Mouse (Mus musculus): ENCODE measurements around the gene Gm20388. TPM values are rescaled to one million over a fixed set of nuclear protein-coding genes. Genes with fewer than 3 reads are reported as not detected.

Gene Gm20388
- polyA plus RNA-seq, 1 experiment from 2014 or later: 4.4 TPM

- Histone ChIP-seq H3K36me3 (peaks cover 66% of the 10 kb centered on the region), H3K4me3 (replicated peaks) (no peak overlapping the region), H3K4me2 (replicated peaks) (no peak overlapping the region), H3K27me3 (no peaks in the 10 kb centered on the region), H3K27ac (no peak overlapping the region), H3K9ac (replicated peaks) (no peak overlapping the region), H3K4me1 (replicated peaks) (no peaks in the 10 kb centered on the region), H3K9me3 (no peaks in the 10 kb centered on the region)
- no peak for ATAC-seq
- WGBS: 81% methylated on average over 4 of the region's 4 CpGs
These were observed 1882.0 kb downstream of the Gm20388 start for GRCm38 (mm10) chr8:121792627-121793026.

- 58% methylated on average over 3 of the region's 3 CpGs for WGBS
- Histone ChIP-seq H3K9ac (replicated peaks) (no peak overlapping the region), H3K4me3 (replicated peaks) (no peak overlapping the region), H3K4me2 (replicated peaks) (no peak overlapping the region), H3K27me3 (no peaks in the 10 kb centered on the region), H3K9me3 (no peaks in the 10 kb centered on the region), H3K27ac (no peak overlapping the region), H3K36me3 (peaks cover 81% of the 10 kb centered on the region), H3K4me1 (replicated peaks) (no peaks in the 10 kb centered on the region)
- ATAC-seq: no peak
These were observed 1883.5 kb downstream of the Gm20388 start for GRCm38 (mm10) chr8:121794151-121794550.

GRCm38 (mm10) chr8:121795461-121795860 is 1884.8 kb downstream of the Gm20388 start:
- Histone ChIP-seq H3K36me3 (peaks cover 85% of the 10 kb centered on the region), H3K4me3 (replicated peaks) (no peak overlapping the region), H3K27me3 (no peaks in the 10 kb centered on the region), H3K4me1 (replicated peaks) (no peaks in the 10 kb centered on the region), H3K4me2 (replicated peaks) (no peak overlapping the region), H3K9ac (replicated peaks) (no peak overlapping the region), H3K9me3 (no peaks in the 10 kb centered on the region), H3K27ac (no peak overlapping the region)
- no peak for ATAC-seq
- 94% methylated on average over 8 of the region's 8 CpGs for WGBS

- H3K9ac ChIP-seq (replicated peaks): no peak overlapping the region
These were observed 1885.8 kb downstream of the Gm20388 start for GRCm38 (mm10) chr8:121796406-121796805.

GRCm38 (mm10) chr8:121798401-121798800 is 1887.8 kb downstream of the Gm20388 start:
- Histone ChIP-seq H3K27ac (no peak overlapping the region), H3K4me3 (replicated peaks) (no peak overlapping the region), H3K36me3 (peaks cover 90% of the 10 kb centered on the region), H3K4me2 (replicated peaks) (no peak overlapping the region), H3K9me3 (no peaks in the 10 kb centered on the region), H3K9ac (replicated peaks) (no peak overlapping the region), H3K4me1 (replicated peaks) (no peaks in the 10 kb centered on the region), H3K27me3 (no peaks in the 10 kb centered on the region)
- WGBS: 97% methylated on average over 6 of the region's 6 CpGs
- no peak for ATAC-seq

More at GRCm38 (mm10) chr8:121796406-121796805, 1885.8 kb downstream of the Gm20388 start:
- ATAC-seq: no peak
- Histone ChIP-seq H3K4me3 (replicated peaks) (no peak overlapping the region), H3K27me3 (no peaks in the 10 kb centered on the region), H3K27ac (no peak overlapping the region), H3K9me3 (no peaks in the 10 kb centered on the region), H3K36me3 (peaks cover 87% of the 10 kb centered on the region), H3K4me2 (replicated peaks) (no peak overlapping the region), H3K4me1 (replicated peaks) (no peaks in the 10 kb centered on the region)
- WGBS: 95% methylated on average over 11 of the region's 11 CpGs

DNA sequence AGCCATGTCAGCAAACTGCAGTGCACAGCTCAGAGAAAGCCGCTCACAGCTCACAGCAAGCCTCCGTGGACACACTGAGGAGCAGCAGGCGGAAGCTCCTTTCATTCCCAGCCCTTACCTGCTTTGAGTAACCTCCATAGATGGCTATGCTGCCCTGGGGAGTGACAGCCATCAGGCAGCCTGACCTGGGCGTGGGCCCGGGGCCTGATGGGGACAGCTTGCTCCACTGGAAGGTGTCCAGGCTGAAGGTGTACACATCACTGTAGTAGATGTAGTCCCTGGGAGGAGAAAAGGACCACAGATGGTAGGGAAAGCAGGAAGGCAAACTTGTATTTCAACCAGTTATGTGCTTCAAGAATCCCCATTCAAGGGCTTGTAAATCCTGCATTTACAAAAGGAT is 1894.2 kb downstream of the Gm20388 start:
- H3K4me1 ChIP-seq (replicated peaks): no peaks in the 10 kb centered on the region
- H3K9me3 ChIP-seq: no peaks in the 10 kb centered on the region
- peaks cover 70% of the 10 kb centered on the region for H3K36me3 ChIP-seq
- H3K27me3 ChIP-seq: no peaks in the 10 kb centered on the region
- no peak overlapping the region for H3K27ac ChIP-seq
- no peak overlapping the region for H3K9ac ChIP-seq (replicated peaks)
- ATAC-seq: no peak
- WGBS: 94% methylated on average over 5 of the region's 5 CpGs
- no peak overlapping the region for H3K4me3 ChIP-seq (replicated peaks)
- H3K4me2 ChIP-seq (replicated peaks): no peak overlapping the region

GRCm38 (mm10) chr8:121806126-121806525 is 1895.5 kb downstream of the Gm20388 start:
- no peaks in the 10 kb centered on the region for H3K9me3 ChIP-seq
- H3K4me1 ChIP-seq (replicated peaks): no peaks in the 10 kb centered on the region
- no peak for ATAC-seq
- H3K27me3 ChIP-seq: no peaks in the 10 kb centered on the region
- H3K36me3 ChIP-seq: peaks cover 64% of the 10 kb centered on the region
- no peak overlapping the region for H3K4me2 ChIP-seq (replicated peaks)
- H3K27ac ChIP-seq: no peak overlapping the region
- no peak overlapping the region for H3K4me3 ChIP-seq (replicated peaks)
- 93% methylated on average over 13 of the region's 13 CpGs for WGBS
- H3K9ac ChIP-seq (replicated peaks): no peak overlapping the region

DNA sequence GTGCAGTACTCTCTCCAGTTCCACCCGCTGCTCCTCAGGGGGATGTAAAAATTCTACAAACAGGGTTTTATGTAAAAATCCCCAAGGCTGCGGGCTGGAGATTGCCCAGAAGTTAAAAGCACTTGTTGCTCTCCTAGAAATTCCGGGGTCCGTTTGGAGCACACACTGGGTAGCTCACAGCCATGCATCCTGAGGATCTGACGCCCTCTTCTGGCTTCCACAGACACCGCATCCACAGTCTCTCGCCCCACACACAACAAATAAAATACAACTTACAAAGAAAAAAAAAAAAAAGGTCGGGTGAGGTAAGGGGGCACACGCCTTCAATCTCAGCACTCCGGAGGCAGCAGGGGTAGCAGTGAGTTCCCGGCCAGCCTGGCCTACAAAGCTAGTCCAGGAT is 1897.4 kb downstream of the Gm20388 start:
- Histone ChIP-seq H3K4me3 (replicated peaks) (no peak overlapping the region), H3K27ac (no peak overlapping the region), H3K4me2 (replicated peaks) (no peak overlapping the region), H3K36me3 (peaks cover 67% of the 10 kb centered on the region), H3K4me1 (replicated peaks) (no peaks in the 10 kb centered on the region), H3K9me3 (no peaks in the 10 kb centered on the region), H3K27me3 (no peaks in the 10 kb centered on the region), H3K9ac (replicated peaks) (no peak overlapping the region)
- no peak for ATAC-seq
- WGBS: 78% methylated on average over 11 of the region's 11 CpGs

DNA sequence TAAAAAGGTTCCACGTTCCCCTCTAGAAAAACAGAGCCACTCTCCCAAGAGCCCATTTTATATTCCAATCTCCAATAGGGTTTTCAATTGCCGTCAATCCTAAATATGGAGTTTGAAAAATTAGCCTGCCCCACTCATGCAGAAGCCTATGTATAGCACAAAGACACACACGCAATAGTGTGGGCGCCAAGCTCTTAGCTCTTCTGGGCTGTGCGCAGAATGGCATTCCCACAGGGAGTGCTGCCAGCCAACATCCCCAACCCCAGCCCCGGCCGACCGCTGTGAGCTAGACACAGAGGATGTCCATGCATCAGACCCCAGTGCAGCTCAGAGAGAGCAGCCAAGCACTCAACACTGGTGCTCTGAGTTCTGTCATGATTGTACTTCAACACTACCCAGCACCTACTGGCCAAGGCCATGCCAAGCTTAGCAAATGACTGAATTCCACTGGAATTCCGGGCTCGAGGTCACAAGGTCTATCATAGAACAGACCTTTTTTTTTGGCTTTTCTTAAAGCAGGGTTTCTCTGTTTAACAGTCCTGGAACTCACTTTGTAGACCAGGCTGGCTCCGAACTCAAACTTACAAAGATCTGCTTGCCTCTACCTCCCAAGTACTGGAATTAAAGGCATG is 1899.0 kb downstream of the Gm20388 start:
- H3K9me3 ChIP-seq: no peaks in the 10 kb centered on the region
- 95% methylated on average over 11 of the region's 11 CpGs for WGBS
- no peak overlapping the region for H3K9ac ChIP-seq (replicated peaks)
- H3K27ac ChIP-seq: no peak overlapping the region
- no peak overlapping the region for H3K4me2 ChIP-seq (replicated peaks)
- no peaks in the 10 kb centered on the region for H3K4me1 ChIP-seq (replicated peaks)
- no peak overlapping the region for H3K4me3 ChIP-seq (replicated peaks)
- no peaks in the 10 kb centered on the region for H3K27me3 ChIP-seq
- no peak for ATAC-seq
- H3K36me3 ChIP-seq: peaks cover 68% of the 10 kb centered on the region

DNA sequence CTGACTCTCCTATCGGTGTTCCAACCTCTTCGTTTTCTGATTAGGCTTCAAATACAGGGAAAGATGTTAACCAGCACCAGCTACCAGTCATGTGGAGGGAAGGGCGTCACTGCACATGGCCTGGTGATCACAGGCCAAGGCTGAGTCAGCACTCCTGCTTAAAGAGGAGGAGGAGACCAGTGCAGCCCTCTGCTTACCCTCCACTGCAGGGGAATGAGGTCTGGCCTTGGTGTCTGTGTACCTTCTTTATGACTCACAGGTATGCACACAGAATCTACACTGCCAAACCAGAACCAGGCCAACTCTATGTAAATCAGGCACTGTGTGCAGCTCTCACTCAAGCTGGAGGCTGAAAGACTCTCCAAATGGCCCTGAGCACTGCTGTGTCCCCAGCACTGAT is 1900.9 kb downstream of the Gm20388 start:
- Histone ChIP-seq H3K4me3 (replicated peaks) (no peak overlapping the region), H3K9ac (replicated peaks) (no peak overlapping the region), H3K9me3 (no peaks in the 10 kb centered on the region), H3K27ac (no peak overlapping the region), H3K4me1 (replicated peaks) (no peaks in the 10 kb centered on the region), H3K4me2 (replicated peaks) (no peak overlapping the region), H3K27me3 (no peaks in the 10 kb centered on the region), H3K36me3 (peaks cover 66% of the 10 kb centered on the region)
- 95% methylated on average over 3 of the region's 3 CpGs for WGBS
- no peak for ATAC-seq

- no peak overlapping the region for H3K4me3 ChIP-seq (replicated peaks)
- H3K4me1 ChIP-seq (replicated peaks): no peaks in the 10 kb centered on the region
- WGBS: 94% methylated on average over 12 of the region's 12 CpGs
- no peak overlapping the region for H3K4me2 ChIP-seq (replicated peaks)
- no peaks in the 10 kb centered on the region for H3K9me3 ChIP-seq
- H3K9ac ChIP-seq (replicated peaks): no peak overlapping the region
- H3K27me3 ChIP-seq: no peaks in the 10 kb centered on the region
- ATAC-seq: no peak
- peaks cover 71% of the 10 kb centered on the region for H3K36me3 ChIP-seq
- no peak overlapping the region for H3K27ac ChIP-seq
These were observed 1901.4 kb downstream of the Gm20388 start for GRCm38 (mm10) chr8:121811931-121812570.

- WGBS: 84% methylated on average over 7 of the region's 7 CpGs
- H3K4me2 ChIP-seq (replicated peaks): no peak overlapping the region
- no peak overlapping the region for H3K9ac ChIP-seq (replicated peaks)
- no peaks in the 10 kb centered on the region for H3K27me3 ChIP-seq
- no peak for ATAC-seq
- H3K9me3 ChIP-seq: no peaks in the 10 kb centered on the region
- H3K4me1 ChIP-seq (replicated peaks): no peaks in the 10 kb centered on the region
- peaks cover 72% of the 10 kb centered on the region for H3K36me3 ChIP-seq
- H3K4me3 ChIP-seq (replicated peaks): no peak overlapping the region
- H3K27ac ChIP-seq: no peak overlapping the region
These were observed 1907.6 kb downstream of the Gm20388 start for GRCm38 (mm10) chr8:121818226-121818625.

GRCm38 (mm10) chr8:121820840-121821239 is 1910.2 kb downstream of the Gm20388 start:
- Histone ChIP-seq H3K9me3 (no peaks in the 10 kb centered on the region), H3K9ac (replicated peaks) (no peak overlapping the region), H3K4me3 (replicated peaks) (no peak overlapping the region), H3K27me3 (no peaks in the 10 kb centered on the region), H3K36me3 (peaks cover 49% of the 10 kb centered on the region), H3K4me1 (replicated peaks) (no peaks in the 10 kb centered on the region), H3K27ac (no peak overlapping the region), H3K4me2 (replicated peaks) (no peak overlapping the region)
- no peak for ATAC-seq
- 95% methylated on average over 6 of the region's 6 CpGs for WGBS

All from midbrain, embryonic 13.5 days (tissue).